Mouse (Mus musculus) layer of hippocampus, adult 8-10 months (tissue): ENCODE data around the gene Fastkd3. TPM values are rescaled to one million over a fixed set of nuclear protein-coding genes. Genes with fewer than 3 reads are reported as not detected.
"Not testable (repeated sequence)": the region's sequence is repeated elsewhere in the genome, so short reads cannot be mapped to it uniquely, and the experiment has no call there.

Experiments
- DNase-seq, 2 experiments: peaks; one replicate each; pipeline ENCODE4 v3.0.0; 2022; ENCODE audit warnings: low spot score in 2 of 2
- total RNA-seq, 4 experiments: library from RNA; stranded (reverse); gene quantifications; 2 replicates each; pipeline ENCODE4 v1.2.4; 2022

The Fastkd3 gene
- total RNA-seq, result 10 to 100 TPM; 15.7 to 20.0 (median 17.5) TPM

- peak; percentile 95 to 98 for DNase-seq
Measured at GRCm38 (mm10) chr13:68581747-68582516, at the start of gene Fastkd3, which contains the start of gene Mtrr. Fastkd3 (plus strand) TSS chr13:68582234. Mtrr (minus strand) TSS chr13:68582149.

- not testable (repeated sequence) for DNase-seq
Measured at GRCm38 (mm10) chr13:68553391-68553790, 28.6 kb upstream of the Fastkd3 start.

- no peak for DNase-seq
Measured at GRCm38 (mm10) chr13:68568110-68568509, 13.9 kb upstream of the Fastkd3 start.

GRCm38 (mm10) chr13:68568548-68568947 is 13.5 kb upstream of the Fastkd3 start:
- no peak for DNase-seq

- peak; percentile 67 to 82 for DNase-seq
Measured at GRCm38 (mm10) chr13:68569589-68570336, 12.3 kb upstream of the Fastkd3 start.

GRCm38 (mm10) chr13:68572247-68572646 is 9.8 kb upstream of the Fastkd3 start:
- DNase-seq, result no peak

- no peak for DNase-seq
Measured at GRCm38 (mm10) chr13:68572966-68573913, 8.8 kb upstream of the Fastkd3 start.

- no peak for DNase-seq
Measured at GRCm38 (mm10) chr13:68574398-68574797, 7.6 kb upstream of the Fastkd3 start.

- DNase-seq, result peak; percentile 77 to 81
Measured at GRCm38 (mm10) chr13:68577945-68578344, 4.1 kb upstream of the Fastkd3 start.

GRCm38 (mm10) chr13:68581086-68581740 is 821 bp upstream of the Fastkd3 start:
- no peak for DNase-seq

- DNase-seq, result no peak
Measured at GRCm38 (mm10) chr13:68582517-68582780, 415 bp downstream of the Fastkd3 start.

- DNase-seq, result no peak
Measured at GRCm38 (mm10) chr13:68583961-68584360, 1.9 kb downstream of the Fastkd3 start.

GRCm38 (mm10) chr13:68585441-68585840 is 3.4 kb downstream of the Fastkd3 start:
- no peak for DNase-seq

GRCm38 (mm10) chr13:68588352-68588751 is 6.3 kb downstream of the Fastkd3 start:
- DNase-seq, result no peak

GRCm38 (mm10) chr13:68593797-68594196 is 11.8 kb downstream of the Fastkd3 start:
- no peak for DNase-seq

GRCm38 (mm10) chr13:68597199-68597598 is 15.2 kb downstream of the Fastkd3 start, which contains the start of gene 1700001L19Rik:
1700001L19Rik (plus strand) TSS chr13:68597421.
- DNase-seq, result no peak

GRCm38 (mm10) chr13:68597667-68598066 is 15.6 kb downstream of the Fastkd3 start:
- DNase-seq, result no peak

GRCm38 (mm10) chr13:68598953-68599352 is 16.9 kb downstream of the Fastkd3 start:
- DNase-seq, result no peak

GRCm38 (mm10) chr13:68601184-68601583 is 19.1 kb downstream of the Fastkd3 start:
- DNase-seq, result no peak

- DNase-seq, result no peak
Measured at GRCm38 (mm10) chr13:68603085-68603484, 21.1 kb downstream of the Fastkd3 start.

GRCm38 (mm10) chr13:68605689-68606126 is 23.7 kb downstream of the Fastkd3 start:
- DNase-seq, result no peak
